Mouse (Mus musculus): ENCODE measurements around the gene Angel1.

Gene Angel1

GRCm38 (mm10) chr12:86705843-86706242 lies 20.4 kb downstream of the Angel1 start:
- intact Hi-C loops (cut with DNase I) = no loop called here

- intact Hi-C loops (cut with DNase I) = no loop called here
These were observed 23.6 kb downstream of the Angel1 start for GRCm38 (mm10) chr12:86702690-86703089.

- intact Hi-C loops (cut with DNase I) = no loop called here
These were observed 24.8 kb downstream of the Angel1 start for GRCm38 (mm10) chr12:86701491-86701890.

GRCm38 (mm10) chr12:86700927-86701310 lies 25.3 kb downstream of the Angel1 start:
- intact Hi-C loops (cut with DNase I) = no loop called here

GRCm38 (mm10) chr12:86699965-86700926 lies 26.0 kb downstream of the Angel1 start:
- intact Hi-C loops (cut with DNase I) = no loop called here

- intact Hi-C loops (cut with DNase I) = no loop called here
These were observed 27.7 kb downstream of the Angel1 start for GRCm38 (mm10) chr12:86698537-86698936.

GRCm38 (mm10) chr12:86697996-86698395 lies 28.3 kb downstream of the Angel1 start:
- intact Hi-C loops (cut with DNase I) = no loop called here

GRCm38 (mm10) chr12:86694441-86694840 lies 31.8 kb downstream of the Angel1 start:
- intact Hi-C loops (cut with DNase I) = no loop called here

GRCm38 (mm10) chr12:86693389-86693788 lies 32.9 kb downstream of the Angel1 start:
- intact Hi-C loops (cut with DNase I) = no loop called here

- intact Hi-C loops (cut with DNase I) = no loop called here
These were observed 33.5 kb downstream of the Angel1 start for GRCm38 (mm10) chr12:86692471-86693356.

- intact Hi-C loops (cut with DNase I) = no loop called here
These were observed 35.4 kb downstream of the Angel1 start for GRCm38 (mm10) chr12:86690700-86691485.

GRCm38 (mm10) chr12:86688917-86689316 lies 37.3 kb downstream of the Angel1 start:
- intact Hi-C loops (cut with DNase I) = no loop called here

- intact Hi-C loops (cut with DNase I) = no loop called here
These were observed 38.2 kb downstream of the Angel1 start for GRCm38 (mm10) chr12:86687971-86688573.

- intact Hi-C loops (cut with DNase I) = no loop called here
These were observed 38.8 kb downstream of the Angel1 start for GRCm38 (mm10) chr12:86687445-86687955.

GRCm38 (mm10) chr12:86686551-86687330 lies 39.5 kb downstream of the Angel1 start:
- intact Hi-C loops (cut with DNase I) = no loop called here

GRCm38 (mm10) chr12:86685275-86685674 lies 41.0 kb downstream of the Angel1 start:
- intact Hi-C loops (cut with DNase I) = no loop called here

GRCm38 (mm10) chr12:86683698-86684097 lies 42.6 kb downstream of the Angel1 start:
- intact Hi-C loops (cut with DNase I) = no loop called here

GRCm38 (mm10) chr12:86682178-86682577 lies 44.1 kb downstream of the Angel1 start:
- intact Hi-C loops (cut with DNase I) = no loop called here

- intact Hi-C loops (cut with DNase I) = no loop called here
These were observed 44.6 kb downstream of the Angel1 start for GRCm38 (mm10) chr12:86681626-86682025.
